Mouse (Mus musculus): ENCODE measurements around the gene Tia1.

Tia1 gene

DNA sequence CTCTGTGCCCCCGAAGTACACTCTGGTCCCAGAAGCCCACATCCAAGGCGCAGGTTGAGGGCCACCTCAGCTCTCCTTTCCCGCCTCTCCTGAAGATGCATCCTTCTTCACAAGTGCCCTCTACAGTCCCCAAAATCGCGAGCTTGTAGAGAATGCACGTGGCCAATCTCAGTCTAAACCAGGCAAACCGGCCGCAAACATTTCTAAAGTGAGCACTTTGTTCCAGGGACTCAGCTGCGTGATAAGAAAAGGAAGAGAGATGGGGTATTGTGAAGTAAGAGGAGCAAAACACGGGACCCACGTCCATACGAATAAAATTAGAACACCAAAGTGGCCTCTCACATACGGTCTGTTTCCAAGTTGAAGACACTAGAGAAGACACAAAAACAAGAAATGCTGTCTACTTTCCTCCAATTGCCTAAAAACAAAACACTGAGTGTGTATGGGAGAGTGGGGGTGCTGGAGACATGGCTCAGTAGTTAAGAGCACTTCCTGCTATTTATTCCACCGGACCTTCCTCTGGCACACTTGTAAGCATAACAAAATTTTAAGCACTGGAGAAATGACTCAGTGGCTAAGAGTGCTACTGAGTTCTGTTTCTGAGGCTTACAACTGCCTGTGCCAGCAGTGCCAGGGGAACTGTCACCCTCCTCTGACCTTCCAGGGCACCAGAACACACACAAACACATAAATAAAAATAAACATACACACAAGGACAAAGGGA is 6.6 kb upstream of the Tia1 start:
- TF ChIP-seq GATA4 (IDR thresholded peaks at IDR 0.05; ENCODE audit: insufficient replicate concordance, low read length) = peak; percentile 1; the same call in 1 of the 2 replicates

DNA sequence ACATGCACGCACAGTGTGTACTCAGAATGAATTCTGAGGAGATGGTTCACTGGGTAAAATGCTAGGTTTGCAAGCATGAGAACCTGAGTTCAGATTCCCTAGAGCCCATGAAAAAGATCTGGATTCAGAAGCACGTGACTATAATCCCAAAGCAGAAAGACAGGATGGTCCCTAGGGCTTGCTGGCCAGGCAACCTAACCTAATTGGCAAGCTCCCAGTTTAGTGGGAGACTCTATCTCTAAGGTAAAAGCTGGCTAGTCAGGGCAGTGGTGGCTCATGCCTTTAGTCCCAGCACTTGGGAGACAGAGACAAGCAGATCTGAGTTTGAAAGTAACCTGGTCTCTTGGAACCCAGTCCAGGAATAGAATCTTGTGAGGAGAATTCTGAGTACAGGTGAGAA is 5.0 kb upstream of the Tia1 start:
- TF ChIP-seq GATA4 (IDR thresholded peaks at IDR 0.05; ENCODE audit: insufficient replicate concordance, low read length) = no peak

DNA sequence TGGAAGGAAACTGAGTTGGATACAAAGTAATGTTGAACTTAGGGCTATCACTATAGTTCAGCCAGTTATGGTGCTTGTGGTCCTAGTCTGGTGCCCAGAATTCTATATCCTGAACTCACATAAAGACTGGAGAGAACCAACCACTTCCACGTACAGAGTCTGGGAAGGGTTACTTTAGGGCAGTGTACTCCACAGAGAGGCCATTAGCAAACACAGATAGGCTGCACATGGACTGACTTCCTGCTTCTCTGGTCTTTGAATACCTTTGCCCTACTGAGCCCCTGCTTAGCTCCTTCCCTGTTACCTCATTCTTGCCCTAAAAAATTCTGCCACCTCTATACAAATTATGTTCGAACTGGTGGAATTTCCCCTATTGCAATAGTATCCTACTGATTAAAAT is 4.0 kb upstream of the Tia1 start:
- no peak for TF ChIP-seq GATA4 (IDR thresholded peaks at IDR 0.05; ENCODE audit: insufficient replicate concordance, low read length)

DNA sequence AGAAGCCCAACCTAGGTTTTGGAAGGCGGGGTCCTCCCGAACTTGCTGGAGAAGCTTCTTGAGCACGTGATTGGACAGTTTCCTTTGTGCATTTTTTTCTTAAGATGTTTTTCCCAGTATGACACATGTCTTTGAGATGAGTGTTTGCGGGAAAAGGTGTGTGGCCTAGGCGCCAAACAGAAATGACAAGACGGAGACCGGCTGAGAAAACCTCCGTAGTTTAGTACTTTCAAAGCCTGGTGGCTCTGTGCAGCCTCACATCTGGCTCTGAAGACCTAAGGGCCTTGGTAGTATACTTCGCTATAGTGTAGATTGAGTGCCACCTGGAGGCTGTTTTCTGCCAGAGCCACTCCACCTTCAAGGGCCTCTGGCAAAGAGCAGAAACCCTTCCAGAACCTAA is 3.0 kb upstream of the Tia1 start:
- TF ChIP-seq GATA4 (IDR thresholded peaks at IDR 0.05; ENCODE audit: insufficient replicate concordance, low read length) = no peak

DNA sequence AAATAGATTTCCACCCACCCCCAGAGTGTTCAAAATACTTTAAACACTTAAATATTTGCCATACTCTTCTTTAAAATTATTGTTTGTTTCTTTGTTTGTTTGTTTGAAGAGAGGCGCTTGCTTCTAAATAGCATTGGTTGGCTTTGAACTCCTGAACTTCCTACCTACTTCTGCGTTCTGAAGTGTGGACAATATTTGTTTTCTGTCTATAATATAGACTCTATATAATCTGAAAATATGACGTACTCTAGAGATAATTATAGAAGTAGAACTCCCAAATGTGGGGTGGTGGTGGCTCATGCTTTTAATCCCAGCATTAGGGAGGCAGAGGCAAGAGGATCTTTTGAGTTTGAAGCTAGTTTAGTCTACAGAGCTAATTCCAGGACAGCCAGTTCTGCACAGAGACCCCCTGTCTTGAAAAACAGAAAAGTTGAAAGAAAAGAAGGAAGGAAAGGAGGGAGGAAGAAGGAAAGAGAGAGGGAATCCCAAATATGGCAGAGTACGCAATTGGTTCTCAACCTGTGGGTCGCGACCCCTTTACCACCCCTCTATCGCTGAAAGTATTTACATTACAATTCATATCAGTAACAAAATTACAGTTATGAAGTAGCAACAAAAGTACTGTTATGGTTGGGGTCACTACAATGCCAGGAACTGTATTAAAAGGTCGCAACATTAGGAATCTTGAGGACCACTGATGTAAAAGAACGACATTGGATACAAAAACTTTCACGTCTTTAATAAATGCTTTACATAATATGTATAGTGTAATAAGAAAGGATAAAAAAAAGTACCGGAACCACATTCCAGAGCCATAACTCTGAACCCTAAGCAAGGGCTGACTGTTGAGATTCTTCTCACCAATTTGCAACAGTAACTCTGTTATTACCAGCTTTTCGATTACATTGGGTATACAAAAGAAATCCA is 1.1 kb upstream of the Tia1 start:
- TF ChIP-seq GATA4 (IDR thresholded peaks at IDR 0.05; ENCODE audit: insufficient replicate concordance, low read length) = no peak

DNA sequence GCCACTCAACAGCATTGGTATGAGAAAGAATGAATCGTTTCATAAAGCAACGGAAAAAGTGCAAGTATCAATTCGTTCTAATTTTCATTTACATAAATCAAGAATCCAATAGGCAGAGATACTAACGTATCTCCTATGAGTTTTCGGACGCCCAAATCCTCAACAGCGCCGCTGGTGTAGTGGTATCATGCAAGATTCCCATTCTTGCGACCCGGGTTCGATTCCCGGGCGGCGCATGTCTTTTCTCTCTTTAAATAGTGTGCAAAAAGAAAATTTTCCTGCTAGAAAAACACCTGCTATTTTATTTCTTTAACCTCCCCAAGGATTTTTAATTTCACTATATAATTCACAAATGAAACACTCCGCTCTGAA is 305 bp upstream of the Tia1 start:
- no peak for TF ChIP-seq GATA4 (IDR thresholded peaks at IDR 0.05; ENCODE audit: insufficient replicate concordance, low read length)

DNA sequence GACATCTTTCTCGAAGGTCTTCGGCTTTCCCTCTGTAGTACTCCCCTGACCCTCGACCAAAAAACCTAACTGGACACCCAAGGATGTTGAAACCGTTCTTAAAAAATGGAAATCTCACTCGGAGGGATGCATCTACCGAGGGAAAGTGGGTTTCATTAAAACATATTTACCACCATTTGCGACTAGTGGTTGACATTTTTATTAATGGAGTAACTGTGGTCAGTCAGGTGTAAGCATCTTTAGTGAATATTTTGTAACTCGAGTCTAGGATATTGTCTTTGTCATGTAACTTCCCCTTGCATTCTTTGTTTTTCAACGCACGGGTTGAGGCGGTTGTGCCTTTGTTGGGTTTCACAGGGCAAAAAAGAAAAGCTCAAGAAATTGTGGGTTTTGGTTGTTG is 977 bp downstream of the Tia1 start:
- TF ChIP-seq GATA4 (IDR thresholded peaks at IDR 0.05; ENCODE audit: insufficient replicate concordance, low read length) = no peak

DNA sequence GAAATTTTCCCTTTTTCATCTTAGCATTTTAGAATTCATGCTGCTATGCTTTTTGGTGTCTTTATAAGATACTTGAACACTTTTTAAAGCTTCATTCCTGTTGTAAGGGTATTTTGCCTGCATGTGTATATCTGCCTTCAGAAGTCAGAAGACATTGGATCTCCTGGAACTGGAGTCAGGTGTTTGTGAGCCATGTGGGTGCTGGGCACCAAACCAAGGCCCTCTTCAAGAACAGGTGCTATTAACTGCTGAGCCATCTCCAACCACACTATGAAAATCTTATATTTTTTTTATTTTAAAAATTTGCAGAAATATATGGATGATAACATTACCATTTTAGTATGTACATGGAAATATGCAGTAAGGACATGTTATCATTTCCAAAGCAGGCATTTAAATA is 2.3 kb downstream of the Tia1 start:
- TF ChIP-seq GATA4 (IDR thresholded peaks at IDR 0.05; ENCODE audit: insufficient replicate concordance, low read length) = no peak

DNA sequence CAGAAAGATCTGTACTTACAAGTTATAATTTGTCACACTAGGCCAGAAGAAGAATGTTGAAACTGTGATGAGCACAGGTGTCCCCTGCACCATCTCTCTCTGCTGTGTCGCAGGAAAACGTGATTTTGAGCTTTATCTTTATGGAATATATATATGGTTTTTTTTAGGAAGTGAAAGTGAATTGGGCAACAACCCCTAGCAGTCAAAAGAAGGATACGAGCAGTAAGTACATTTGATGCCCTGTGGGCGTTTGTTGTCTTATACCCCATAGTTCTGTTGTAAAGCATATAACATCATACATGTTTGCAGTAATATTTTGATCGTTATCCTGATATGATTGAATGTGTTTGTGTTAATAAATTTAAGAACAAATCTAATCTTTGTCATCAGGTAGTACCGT is 14.7 kb downstream of the Tia1 start:
- TF ChIP-seq GATA4 (IDR thresholded peaks at IDR 0.05; ENCODE audit: insufficient replicate concordance, low read length) = no peak

DNA sequence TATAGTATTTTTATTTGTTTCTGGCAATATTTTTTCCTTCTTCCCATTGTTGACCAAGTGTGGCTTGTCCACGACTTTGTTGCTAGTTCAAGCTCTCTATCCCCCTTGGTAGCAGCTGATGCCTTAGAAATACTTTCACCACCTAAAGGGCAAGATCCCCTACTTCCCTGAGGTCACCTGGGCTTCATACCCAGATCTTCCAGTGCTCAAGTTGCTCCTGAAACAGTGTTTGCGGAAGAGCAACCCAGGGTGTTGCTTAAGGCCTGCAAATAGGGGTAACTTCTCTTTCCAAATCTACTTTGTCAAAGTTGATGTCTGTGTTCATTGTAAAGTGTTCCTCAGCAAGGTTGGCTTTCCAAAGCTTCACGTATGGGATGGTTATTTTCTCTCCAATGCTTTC is 15.2 kb downstream of the Tia1 start:
- TF ChIP-seq GATA4 (IDR thresholded peaks at IDR 0.05; ENCODE audit: insufficient replicate concordance, low read length) = no peak

DNA sequence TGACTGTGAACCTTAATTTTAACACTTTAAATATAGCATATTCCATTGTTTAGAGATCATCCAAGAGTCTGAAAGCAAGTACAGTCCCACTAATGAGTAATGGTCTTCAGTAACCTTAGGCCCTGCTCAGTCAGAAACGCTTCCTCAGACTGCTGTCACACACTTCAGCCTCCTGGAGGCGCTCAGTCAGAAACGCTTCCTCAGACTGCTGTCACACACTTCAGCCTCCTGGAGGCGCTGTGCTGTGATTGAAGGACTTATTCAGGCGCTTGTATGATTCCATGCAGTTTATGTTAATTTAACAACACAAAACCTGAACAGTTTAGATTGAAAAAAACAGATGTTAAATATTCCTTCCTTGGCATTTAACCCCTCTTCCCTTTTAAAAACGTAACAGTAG is 16.5 kb downstream of the Tia1 start:
- no peak for TF ChIP-seq GATA4 (IDR thresholded peaks at IDR 0.05; ENCODE audit: insufficient replicate concordance, low read length)

DNA sequence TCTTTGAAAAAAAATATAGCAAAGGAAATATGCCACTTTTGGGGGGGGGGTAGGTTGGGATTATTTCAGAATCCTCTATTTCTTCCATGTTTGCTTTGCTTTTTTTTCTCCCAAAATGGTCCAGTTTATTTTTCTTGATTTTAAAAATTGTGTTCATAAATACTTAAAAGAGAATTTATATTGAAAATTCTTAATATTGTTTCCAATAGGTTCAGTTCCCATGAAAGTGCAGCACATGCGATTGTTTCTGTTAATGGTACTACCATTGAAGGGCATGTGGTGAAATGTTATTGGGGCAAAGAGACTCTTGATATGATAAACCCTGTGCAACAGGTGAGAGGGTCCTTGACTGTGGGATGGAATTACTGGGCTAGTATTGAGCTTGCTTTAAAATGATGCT is 22.3 kb downstream of the Tia1 start, which contains the start of gene Gm44790:
Gene Gm44790 (plus strand): TSS at position 301 of the 400 bp plus-strand sequence.
- TF ChIP-seq GATA4 (IDR thresholded peaks at IDR 0.05; ENCODE audit: insufficient replicate concordance, low read length) = no peak

DNA sequence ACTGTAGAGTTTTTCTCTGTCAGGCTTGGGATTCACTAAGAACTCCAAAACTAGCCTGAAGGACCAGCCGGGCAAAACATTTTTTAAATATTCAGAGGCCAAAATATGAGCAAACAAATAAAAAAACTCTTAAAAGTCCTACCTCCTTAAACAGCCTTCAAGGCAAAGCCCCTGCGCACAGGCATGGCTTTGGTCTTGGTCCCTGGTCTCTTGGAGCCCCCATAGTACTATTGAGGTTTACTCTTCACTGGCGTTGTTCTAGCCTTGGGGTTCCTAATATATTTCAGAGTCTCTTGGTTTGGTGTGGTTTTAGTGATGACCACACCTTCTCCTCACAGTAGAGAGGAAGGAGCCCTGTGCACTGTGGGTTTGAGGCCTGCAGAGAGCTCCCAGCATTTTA is 27.5 kb downstream of the Tia1 start:
- TF ChIP-seq GATA4 (IDR thresholded peaks at IDR 0.05; ENCODE audit: insufficient replicate concordance, low read length) = no peak

DNA sequence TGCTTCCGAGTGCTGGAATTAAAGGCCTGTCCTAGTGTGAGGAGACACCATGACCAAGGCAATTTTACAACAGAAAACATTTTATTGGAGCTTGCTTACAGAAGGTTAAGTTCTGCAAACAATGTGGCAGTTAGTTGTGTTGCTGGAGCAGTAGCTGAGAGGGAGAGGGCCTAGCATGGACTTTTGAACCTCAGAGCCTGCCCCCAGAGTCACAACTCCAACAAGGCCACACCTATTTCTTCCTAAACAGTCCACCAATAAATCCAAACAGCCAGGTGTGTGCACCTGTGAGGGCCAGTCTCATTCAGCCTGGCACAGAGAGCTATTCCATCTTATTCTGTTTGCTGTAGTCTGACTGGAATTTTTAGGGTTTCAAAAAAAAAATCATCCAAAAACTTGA is 29.7 kb downstream of the Tia1 start:
- TF ChIP-seq GATA4 (IDR thresholded peaks at IDR 0.05; ENCODE audit: insufficient replicate concordance, low read length) = no peak

DNA sequence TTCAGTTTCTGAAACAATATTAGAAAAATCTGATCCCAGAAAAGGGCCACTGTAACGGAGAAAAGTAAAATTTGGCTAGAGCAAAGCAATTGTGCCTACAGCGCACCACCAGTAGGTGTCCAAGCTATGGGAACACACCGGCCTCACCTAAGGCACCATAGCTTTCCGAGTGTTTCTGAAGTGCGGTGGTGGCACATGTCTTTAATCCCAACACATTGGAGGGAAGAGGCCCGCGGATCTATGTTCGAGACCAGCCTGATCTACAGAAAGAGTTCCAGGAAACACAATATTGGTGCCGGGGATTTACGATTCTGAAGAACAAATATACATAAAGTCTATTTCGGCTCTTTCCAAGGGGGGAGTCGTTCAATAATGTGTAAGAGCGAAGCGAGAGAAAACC is 33.7 kb downstream of the Tia1 start:
- no peak for TF ChIP-seq GATA4 (IDR thresholded peaks at IDR 0.05; ENCODE audit: insufficient replicate concordance, low read length)

Data from liver, adult (tissue).